Mouse (Mus musculus) testis, adult 2 months (tissue): Measurements from ENCODE around the gene Tgfb2.

Experiments
- CTCF ChIP-seq: fragments of 200-500 bp; IDR thresholded peaks from 2 replicates; pipeline ENCODE4 v1.5.1; 2012; ENCODE audit warnings: low read depth, mild to moderate bottlenecking, inconsistent platforms, low read length, moderate library complexity; ENCODE audit not compliant: control insufficient read depth, insufficient read depth, insufficient replicate concordance
- POLR2A ChIP-seq: fragments of 200-500 bp; IDR thresholded peaks from 2 replicates; pipeline ENCODE4 v1.6.1; 2012; ENCODE audit warnings: low read depth, mild to moderate bottlenecking, inconsistent platforms, low read length, moderate library complexity; ENCODE audit not compliant: control insufficient read depth

- no peak for TF ChIP-seq CTCF
- no peak for TF ChIP-seq POLR2A
Observed at GRCm38 (mm10) chr1:186701206-186701905, 4.4 kb downstream of the Tgfb2 start.
